Mouse (Mus musculus): Measurements from ENCODE around the gene Gm20708.
"Not testable (repeated sequence)": the region's sequence is repeated elsewhere in the genome, so short reads cannot be mapped to it uniquely, and the experiment has no call there.

Gene Gm20708

GRCm38 (mm10) chr11:117813867-117814266 is 4.4 kb downstream of the Gm20708 start:
- DNase-seq (ENCODE audit: low spot score) = no peak

DNA sequence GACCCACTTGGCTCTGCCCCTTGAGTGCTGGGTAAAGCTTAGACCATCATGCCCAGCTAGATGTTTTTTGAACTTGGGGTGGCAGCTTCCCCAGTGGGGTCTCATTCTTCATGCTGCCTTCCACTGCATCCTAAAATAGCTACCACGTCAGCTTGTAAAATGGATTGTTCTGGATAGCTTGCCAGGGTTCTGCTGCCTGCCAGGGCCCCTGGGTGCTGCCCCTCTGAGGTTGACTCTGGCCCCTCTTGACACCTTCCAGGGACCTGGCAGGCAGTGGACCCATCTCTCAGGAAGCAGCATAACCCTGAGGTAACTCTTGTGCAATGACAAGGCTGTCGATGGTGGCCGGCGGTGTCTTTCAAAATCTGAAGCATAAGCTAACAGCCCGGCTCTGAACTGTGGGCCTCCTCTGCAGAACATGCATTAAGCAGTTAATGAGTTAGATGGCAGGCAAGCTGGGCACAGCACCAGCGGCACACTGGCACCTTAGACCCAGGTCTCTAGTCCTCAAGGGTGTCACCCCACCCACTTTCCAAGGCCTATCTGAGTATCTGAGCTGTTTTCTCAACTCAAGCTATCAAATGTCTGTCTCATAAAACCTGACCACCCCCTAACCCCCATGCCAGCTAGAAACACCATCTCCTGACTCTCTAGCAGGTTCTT is 5.4 kb downstream of the Gm20708 start:
- no peak for DNase-seq (ENCODE audit: low spot score)

GRCm38 (mm10) chr11:117815850-117816249 is 6.4 kb downstream of the Gm20708 start:
- DNase-seq (ENCODE audit: low spot score) = not testable (repeated sequence)

DNA sequence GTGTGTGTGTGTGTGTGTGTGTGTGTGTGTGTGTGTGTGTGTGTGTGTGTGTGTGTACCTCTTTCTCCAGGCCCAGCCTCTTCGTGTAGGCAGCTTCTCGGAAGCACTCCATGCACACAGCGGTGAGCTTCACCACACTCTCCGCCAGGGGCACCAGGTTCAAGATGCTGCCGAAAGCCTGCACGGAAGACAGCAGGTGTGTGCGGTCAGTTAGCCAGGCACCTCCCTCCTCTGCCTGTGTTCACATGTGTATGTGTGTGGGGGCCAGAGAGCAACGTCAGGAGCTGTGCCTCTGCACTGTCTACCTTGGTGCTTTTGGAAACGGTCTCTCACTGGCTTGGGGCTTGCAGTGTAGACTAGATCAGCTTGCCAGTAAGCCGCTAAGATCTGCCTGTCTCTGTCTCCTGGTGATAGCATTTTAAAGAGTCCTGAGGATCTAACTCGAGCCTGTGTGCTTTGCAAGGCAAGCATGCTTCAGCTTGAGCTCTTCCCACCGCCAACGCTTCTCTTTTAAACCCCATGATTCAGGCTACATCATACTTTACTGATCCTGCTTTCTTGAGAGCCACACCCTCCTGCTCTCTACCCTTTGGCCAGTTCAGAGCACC is 7.0 kb downstream of the Gm20708 start:
- DNase-seq (ENCODE audit: low spot score) = no peak

DNA sequence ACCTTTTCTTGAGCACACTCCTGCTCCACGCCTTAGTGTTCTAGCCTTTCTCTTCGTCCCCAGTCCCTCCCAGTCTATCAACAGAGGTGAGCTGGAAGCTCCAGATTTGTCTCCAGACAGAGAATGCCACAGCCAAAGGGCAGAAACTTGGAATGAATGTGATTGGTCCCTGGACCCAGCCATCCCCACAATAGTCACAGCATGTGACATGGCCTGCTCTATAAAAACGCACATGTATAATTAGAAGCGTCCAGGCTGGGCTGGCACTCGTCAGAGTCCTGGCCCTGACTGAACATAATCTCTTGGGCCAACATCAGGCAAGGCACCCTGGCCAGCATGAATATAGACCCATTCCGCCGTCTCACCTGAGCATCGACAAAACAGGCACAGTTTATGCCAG is 9.6 kb downstream of the Gm20708 start:
- DNase-seq (ENCODE audit: low spot score) = no peak

DNA sequence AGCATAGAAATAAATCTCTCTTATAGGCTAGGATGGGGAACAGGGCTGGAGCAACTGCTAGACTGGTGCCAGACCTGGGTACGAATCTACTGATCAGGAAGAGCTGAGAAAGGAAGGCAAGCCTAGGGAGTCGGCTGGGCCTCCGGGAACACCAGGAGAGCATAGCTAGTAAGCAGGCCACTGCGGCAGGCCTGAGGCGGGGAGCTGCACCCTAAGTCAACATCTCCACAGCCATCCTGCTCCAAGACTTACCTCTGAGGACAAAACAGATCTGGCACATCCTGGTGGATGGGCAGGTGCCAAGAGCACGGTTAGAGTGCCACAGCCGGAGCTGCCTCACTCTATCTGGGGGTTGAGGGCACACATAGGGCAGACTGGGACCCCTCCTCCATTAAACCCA is 10.7 kb downstream of the Gm20708 start:
- no peak for DNase-seq (ENCODE audit: low spot score)

DNA sequence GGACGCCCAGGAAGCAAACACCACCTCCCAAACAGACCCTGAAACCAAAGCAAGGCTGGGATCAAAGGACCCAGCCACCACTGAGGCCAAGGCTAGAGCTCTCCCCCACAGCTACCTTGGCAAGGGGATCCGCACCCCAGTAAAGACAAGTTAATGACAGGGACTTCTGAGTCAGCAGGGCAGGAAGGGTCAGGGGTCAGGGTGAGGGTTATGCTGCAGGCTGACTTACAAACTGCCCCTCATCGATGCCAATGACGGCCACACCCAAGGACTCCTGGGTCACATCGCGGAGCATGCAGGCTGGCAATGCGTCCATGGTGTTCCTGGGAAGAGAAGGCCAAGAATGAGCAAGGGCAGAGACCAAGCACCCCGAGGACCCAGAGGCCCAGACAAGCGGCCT is 12.4 kb downstream of the Gm20708 start:
- no peak for DNase-seq (ENCODE audit: low spot score)

DNA sequence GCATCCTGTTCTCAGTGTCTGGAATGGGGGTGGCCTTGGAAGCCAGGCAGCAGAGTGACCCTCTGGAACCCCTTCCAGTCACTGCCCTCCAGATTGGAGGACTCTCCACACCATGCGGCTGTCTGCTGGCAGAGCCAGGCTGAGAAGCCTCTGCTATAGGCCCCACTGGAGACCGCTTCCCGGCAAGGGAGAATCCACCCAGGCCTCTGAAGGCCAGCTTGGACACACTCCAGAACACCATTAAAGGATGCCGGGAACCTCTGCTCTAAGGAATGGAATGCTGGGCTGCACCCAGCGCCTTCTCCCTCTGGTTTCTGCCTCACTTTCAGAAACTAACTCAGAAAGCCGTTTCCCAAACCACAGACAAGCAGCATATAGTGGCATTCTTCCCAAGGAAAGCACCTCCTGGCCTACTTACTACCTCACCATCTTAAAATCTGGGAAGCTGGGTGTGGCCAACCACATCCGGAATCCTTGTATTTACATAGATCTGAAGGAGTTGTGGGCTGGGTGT is 13.3 kb downstream of the Gm20708 start:
- peak; percentile 58 for DNase-seq (ENCODE audit: low spot score)

- no peak for DNase-seq (ENCODE audit: low spot score)
These were observed 13.9 kb downstream of the Gm20708 start for GRCm38 (mm10) chr11:117823411-117823810.

DNA sequence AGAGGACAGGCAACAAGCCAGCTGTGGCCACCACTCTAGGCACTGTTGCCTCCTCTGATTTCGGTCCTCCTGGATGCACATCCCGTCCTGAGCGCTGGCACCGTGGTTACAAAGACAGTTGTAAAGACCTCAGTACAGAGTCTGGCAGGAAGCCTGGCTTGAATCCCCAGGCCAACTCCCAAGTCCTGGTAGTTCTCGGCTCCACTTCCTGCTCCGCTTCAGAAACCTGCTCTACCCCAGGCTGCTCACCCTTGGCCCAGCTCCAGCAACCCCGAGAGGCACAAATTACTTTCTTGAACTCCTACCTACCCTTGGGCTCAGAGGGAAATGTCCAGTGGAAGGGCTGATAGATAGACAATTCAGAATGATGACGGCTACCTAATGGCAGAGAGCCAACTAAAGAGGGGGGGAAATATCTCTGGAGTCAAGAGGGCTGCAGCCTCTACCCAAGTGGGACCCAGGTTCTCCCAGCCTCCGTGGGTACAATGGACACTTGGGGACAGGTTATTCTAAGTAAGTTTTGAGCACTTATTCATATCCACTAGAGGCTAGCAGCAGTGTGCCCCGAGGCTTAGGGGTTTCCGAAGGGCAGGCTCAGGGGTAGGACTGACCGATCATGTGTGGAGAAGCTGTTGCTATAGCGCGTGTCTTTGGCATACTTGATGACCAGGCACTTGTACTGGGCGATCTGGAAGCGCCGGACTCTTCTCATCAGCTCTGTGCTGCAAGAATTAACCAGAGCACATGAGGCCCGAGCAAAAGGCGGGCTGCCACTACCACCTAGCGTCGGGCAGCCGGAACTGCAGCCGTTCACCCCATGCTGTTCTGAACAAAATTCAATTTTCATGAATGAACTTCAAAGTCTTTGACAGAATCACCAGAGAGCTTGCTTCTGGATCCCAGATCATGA is 14.8 kb downstream of the Gm20708 start:
- peak; percentile 88 for DNase-seq (ENCODE audit: low spot score)

- peak; percentile 88 for DNase-seq (ENCODE audit: low spot score)
These were observed 16.0 kb downstream of the Gm20708 start, which contains the start of the genes Afmid and Tk1 for GRCm38 (mm10) chr11:117825333-117826101. TSS of gene Afmid (plus strand) at chr11:117825924. TSS of gene Tk1 (minus strand) at chr11:117826092.

DNA sequence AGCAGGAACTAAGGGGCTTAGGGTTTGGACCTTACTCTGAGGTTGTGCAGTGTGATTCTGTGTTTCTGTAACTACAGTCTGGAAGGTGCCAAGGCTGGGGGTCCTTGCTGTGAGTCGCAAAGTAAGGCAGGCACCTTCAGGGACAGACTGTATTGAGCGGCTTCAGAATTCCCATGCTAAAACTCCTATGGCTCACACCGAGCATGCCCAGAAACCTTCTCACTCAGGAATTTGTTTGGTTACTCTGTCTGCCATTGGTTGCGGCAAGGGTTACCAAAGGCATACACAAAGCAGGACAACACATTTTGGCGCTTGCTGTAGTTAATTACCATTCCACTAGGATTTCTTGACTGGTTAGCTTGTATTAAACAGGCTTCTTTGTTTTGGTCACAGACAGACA is 16.7 kb downstream of the Gm20708 start:
- DNase-seq (ENCODE audit: low spot score) = peak; percentile 61

- DNase-seq (ENCODE audit: low spot score) = no peak
These were observed 17.4 kb downstream of the Gm20708 start for GRCm38 (mm10) chr11:117826916-117827315.

DNA sequence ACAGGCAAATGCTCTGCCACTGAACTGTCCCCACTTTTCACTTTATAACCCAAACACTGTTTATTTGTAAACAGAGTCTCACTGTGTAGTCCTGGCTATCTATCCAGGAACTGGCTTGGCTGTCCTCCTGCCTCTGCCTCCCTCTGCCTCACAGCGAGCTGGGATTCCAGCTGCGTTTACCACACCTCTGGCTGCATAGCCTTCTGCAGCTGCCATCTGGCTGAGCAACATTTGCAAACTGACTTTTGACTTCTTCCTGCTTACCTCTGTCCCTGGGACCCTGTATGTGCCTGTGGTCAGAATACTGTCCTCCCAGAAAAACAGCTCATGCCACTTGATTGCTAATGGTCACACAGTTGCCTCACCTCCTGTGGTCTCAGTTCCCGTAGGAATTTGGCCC is 17.9 kb downstream of the Gm20708 start:
- no peak for DNase-seq (ENCODE audit: low spot score)

DNA sequence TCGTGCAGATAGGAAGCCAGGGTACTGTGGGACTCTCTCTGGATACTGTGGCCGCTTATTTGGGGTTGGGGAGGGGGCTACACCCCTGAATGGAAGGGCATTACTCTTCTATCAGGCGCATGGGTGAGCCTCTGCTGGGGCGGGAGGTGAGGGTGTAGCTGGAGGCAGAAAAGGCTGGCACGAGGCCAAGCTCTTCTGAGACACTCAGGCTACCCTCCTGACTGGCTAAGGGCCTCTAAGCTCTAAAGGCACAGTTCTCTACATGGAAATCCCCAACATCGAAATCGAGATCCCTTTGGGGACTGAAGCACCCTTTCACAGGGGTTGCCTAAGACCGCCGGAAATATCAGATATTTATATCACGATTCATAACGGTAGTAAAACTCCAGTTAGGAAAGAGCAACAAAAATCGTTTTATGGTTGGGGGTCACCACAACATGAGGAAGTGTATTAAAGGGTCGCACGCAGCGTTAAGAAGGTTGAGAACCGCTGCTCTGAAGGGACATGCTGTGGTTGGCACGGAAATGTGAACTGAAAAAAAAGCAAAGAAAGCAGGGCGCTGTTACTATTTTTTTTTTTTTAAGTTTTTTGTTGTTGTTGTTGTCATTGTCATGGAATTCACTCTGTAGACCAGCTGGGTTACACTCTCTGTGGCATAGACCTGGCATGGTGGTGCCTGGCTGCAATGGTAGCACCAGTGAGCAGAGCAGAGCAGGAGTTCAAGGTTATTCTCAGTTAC is 18.9 kb downstream of the Gm20708 start:
- peak; percentile 38 for DNase-seq (ENCODE audit: low spot score)

DNA sequence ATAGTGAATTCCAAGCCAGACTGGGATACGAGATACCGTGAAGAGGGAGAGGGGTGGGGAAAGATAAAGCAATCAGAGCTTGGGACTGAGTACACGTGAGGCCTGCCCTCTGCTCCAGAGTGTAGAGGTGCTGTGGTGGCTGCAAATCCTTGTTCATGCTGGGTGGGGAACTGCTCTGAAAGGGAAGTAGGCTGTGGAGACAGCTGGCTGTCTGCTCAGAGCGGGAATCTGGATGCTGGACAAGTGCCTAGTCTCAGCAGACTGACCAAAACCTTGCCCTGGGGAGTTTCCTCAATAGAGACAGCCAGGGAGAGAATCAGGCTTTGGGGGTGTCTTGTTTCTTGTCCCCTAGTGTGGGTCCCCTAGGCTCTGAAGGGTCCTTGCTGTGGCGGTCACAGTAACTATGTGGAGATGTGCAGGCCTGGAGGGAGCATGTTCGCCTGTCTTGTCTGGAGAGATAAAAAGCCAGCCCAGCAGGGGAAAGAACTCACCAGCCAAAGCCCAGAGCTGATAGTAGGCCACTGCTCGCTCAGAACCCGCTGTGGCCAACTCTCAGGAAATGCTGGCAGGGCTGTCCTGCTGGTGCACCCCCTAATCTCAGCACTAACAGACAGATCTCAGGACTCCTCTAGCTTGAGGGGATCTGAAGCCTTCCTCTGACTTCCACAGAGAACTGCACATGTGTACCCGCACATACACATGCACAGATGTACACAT is 19.6 kb downstream of the Gm20708 start:
- peak; percentile 68 for DNase-seq (ENCODE audit: low spot score)

- DNase-seq (ENCODE audit: low spot score) = peak; percentile 79
These were observed 20.3 kb downstream of the Gm20708 start for GRCm38 (mm10) chr11:117829671-117830215.

- no peak for DNase-seq (ENCODE audit: low spot score)
These were observed 20.9 kb downstream of the Gm20708 start for GRCm38 (mm10) chr11:117830401-117830800.

GRCm38 (mm10) chr11:117832086-117832969 is 22.9 kb downstream of the Gm20708 start:
- no peak for DNase-seq (ENCODE audit: low spot score)

Measured in adipocyte (in vitro differentiated cells).